Mouse (Mus musculus): ENCODE results near the gene Fgd2.
"Not testable (repeated sequence)": the region's sequence is repeated elsewhere in the genome, so short reads cannot be mapped to it uniquely, and the experiment has no call there.

The Fgd2 gene

GRCm38 (mm10) chr17:29365105-29365621 lies 4.4 kb downstream of the Fgd2 start:
- DNase-seq, result peak; percentile 70 to 77

DNA sequence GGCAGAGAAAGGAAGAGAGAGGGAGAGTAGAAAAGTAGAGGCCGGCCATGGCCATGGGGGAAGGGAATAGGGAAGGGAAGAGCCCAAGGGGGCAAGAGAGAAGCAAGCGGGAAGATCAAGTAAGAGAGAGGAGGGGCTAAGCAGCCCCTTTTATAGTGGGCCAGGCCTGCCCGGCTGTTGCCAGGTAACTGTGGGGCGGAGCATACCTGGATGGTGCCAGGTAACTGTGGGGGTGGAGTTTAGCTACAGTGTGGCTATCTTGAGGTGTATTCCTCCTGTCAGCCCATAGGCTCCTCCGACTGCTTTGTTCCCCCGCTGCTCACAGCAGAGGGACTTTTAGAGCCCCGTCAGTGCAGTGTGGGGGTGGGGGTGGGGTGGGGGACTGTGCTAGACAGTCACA lies 8.0 kb downstream of the Fgd2 start:
- DNase-seq, result no peak

DNA sequence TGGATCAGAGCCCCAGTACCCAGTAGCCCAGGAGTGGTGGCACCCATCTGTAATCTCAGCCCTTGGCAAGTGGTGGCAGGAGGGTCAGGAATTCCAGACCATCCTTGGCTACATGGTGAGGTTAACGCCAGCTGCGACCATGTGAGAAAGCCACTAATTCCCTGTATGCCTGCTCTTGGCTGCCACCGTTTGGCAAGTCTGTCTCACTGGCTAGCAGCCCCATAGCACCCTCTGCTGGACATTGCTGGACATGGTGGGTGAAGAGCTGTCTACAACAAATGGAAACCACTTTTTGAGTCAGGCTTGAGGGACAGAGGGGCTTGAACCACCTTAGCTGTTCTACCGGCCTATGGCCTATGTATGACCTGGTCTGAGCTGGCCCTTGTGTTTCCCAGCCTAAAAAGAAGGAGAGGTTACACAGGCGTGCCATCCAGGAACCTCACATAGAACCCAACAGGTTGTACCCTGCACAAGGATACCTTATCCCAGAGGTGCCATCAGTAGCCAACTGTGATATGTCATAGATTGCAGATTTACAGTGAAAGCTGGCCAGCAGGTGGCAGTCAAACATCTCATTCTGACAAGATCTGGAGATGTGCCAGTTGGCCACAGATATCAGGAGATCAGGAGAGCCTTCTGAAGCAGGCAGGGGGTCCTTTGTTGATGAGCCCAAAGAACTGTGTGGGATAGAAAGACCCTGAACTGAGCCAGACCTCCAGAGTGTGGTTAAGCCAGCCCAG lies 10.4 kb downstream of the Fgd2 start:
- DNase-seq, result peak; percentile 98 to 99

- no peak for DNase-seq
Observed at GRCm38 (mm10) chr17:29375871-29376270, 15.2 kb downstream of the Fgd2 start.

DNA sequence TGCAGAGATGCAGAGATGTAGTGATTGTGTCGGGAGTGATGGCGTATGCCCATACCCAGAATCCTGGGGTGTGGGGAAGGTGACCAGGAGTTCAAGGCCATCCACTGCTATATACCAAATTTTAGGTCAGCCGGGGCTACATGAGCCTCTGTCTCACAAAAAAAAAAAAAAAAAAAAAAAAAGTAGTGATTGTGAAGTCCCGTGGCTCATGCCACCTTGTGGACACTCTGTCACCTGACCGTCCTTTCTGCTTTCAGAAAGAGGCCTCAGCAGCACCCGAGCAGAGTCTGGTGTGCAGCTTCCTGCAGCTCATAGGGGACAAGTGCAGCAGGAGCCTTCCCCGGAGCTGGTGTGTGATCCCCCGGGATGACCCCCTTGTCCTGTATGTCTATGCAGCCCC lies 17.3 kb downstream of the Fgd2 start:
- DNase-seq, result no peak

DNA sequence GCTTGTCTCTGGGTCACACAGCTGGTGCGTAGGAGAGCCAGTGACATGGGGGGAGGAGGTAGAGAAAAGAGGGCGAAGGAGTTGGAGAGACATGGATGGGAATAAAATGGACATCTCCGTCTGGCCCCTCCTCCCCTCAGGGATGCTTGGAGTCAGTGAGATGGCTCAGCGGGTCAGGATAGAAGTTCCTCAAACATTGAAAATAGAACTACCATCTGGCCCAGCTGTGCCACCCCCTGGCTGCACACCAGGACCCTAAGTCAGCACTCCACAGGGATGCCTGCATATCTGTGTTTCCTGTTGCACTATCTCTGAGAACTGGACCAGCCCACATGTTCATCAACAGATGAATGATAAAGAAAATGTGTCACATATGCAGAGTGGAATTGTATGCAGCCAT lies 19.5 kb downstream of the Fgd2 start:
- DNase-seq, result no peak

GRCm38 (mm10) chr17:29381472-29381871 lies 20.8 kb downstream of the Fgd2 start:
- DNase-seq, result peak; percentile 83 to 85

DNA sequence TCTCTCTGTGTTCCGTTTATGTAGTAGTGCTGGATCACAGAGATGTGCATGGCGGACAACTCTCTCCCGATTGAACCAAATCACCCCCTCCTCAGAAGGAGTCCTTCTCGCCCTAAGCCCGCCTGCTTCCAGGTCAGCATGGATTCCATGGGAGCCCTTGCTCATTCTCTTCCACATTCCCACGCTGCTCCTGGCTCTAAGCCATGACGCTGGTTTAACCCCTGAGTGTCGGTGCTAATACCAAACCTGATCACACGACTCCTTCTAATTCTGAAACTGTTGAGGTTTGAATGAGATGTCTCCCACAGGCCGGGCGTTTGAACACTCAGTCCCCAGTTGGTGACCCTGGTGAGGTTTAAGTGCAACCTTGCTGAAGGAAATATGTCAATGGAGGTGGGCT lies 21.7 kb downstream of the Fgd2 start:
- peak; percentile 43 to 55 for DNase-seq

DNA sequence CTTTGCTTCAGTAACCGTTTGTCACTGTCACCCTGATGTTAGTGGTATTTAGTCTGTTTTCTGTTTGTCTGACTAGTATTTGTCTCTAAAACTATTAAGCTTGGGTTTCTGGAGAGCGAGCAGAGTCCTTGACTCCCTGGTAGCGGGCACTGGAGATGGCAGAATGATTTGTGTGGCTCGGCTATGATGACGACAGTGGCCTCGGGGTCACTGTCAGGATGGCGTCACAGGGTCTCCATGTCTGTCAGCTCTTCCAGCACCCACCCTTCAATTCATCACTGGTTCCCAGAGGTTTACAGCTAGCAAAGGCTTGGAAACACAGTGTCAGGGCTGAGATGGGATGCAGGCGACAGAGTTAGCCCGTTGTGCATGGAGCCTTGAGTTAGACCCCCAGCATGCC lies 23.2 kb downstream of the Fgd2 start:
- DNase-seq, result no peak

DNA sequence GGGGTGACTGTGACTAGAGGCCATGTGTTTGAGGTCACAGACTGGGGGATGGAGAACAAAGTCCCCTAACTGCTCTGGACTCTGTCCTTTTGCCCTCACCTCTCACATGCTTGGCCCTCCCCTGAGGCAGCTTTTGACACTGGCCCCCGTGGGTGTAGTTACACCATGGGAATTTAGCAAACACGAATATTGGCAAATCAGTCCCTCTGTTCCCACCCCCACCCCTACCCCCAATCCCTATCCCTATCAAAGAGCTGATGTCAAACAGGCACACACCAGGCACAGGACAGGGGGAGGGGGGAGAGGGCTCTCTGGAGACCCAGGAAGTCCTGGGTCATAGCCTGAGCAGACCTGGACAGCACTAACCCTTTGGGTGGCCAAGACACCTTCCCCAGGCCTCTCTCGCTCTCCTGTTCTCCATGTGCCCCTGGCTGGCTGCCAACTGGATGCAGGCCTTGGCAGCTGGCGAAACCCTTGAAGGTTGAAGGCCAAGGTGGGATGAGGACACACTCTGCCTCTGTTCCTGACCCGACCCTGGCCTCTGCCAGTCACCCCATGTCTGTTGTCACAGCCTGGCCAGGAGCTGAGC lies 24.2 kb downstream of the Fgd2 start:
- peak; percentile 50 to 63 for DNase-seq

GRCm38 (mm10) chr17:29385746-29386145 lies 25.0 kb downstream of the Fgd2 start:
- DNase-seq, result no peak

- DNase-seq, result peak; percentile 76 to 81
Observed at GRCm38 (mm10) chr17:29388978-29389377, 28.3 kb downstream of the Fgd2 start.

DNA sequence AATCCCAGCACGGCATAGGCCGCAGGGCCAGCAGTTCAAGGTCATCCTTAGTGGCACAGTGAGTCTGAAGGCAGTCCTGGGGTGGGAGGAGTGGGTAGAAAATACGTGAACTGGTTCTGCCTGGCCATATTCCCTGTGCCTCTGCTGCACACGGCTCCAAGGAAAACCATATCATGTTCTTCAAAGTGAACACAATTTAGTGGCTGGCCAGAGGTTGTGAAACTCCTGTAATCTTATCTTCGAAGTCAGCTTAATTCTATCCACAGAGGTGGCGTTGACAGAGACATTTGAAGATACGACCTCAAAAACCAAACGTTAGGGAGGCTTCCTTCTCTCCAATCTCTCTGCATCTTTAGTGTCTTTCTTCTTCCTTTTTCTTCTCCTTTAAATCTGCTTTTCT lies 30.6 kb downstream of the Fgd2 start:
- no peak for DNase-seq

DNA sequence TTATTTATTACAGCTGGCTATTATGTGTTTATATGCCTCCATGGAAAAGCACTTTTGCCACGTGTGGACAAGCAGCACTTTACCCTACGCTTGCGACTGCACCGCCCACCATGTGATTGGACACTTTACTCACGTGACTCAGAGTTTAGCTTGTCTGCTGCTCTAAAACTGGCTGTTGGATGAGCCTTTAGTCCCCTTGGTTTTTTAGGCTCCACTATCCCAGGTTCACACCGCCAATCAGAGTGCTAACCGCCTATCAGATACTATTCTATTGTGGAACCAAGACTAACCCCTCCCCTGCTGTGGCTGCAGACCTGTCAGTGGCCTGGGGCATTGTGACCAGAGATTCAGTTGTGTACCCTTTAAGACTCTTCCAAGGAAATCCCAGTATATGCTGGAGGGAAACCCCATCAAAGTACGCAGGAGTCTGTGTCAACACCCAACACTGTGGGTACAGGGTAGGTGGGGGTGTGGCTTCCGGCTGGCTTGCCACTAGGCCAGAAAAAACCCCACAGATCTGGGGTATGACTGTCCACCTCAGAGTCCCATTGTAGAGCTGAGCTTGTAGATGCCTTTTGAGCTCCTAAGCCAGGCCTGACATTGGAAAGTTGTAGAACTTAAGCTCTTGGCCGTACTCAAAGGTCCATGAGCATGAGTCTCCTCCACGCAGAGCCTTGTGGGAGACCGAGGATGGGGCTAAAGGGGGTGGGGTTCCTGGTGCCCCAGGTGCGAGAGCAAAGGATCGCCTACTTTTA lies 32.8 kb downstream of the Fgd2 start:
- DNase-seq, result no peak

- DNase-seq, result no peak
Observed at GRCm38 (mm10) chr17:29394106-29394760, 33.5 kb downstream of the Fgd2 start.

DNA sequence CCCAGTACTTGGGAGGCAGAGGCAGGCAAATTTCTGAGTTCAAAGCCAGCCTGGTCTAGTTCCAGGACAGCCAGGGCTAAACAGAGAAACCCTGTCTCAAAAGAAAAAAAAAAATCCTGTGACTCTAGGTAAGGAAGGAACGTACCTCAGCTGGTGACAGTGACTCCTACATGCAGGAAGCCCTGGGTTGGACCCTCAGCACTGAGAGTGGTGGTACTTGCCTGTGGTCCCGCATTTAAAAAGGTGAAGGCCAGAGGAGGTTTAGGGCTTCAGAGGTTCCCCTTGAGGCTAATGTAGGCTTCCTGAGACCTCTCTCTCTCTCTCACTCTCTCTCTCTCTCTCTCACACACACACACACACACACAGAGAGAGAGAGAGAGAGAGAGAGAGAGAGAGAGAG lies 34.0 kb downstream of the Fgd2 start:
- DNase-seq, result not testable (repeated sequence)

DNA sequence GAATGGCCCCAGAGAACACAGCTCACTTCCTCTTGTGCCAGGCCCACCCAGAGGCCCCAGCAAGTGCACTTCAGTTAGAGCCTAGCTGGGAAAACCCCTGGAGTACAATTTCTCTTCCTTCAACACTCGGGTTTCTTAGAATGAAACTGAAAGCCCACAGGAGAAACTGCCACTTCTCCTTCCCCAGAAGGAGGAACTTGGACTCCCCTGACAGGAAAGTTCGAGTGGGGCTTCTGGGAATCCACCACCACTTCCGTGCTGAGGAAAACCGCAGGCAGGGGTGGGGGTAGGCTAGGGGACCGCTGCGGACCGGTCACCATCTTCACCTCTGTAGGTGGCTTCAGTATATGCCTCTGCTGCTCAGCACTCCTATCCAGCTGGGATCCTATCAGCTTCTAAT lies 34.7 kb downstream of the Fgd2 start:
- DNase-seq, result no peak

- no peak for DNase-seq
Observed at GRCm38 (mm10) chr17:29396056-29396799, 35.5 kb downstream of the Fgd2 start.

- peak; percentile 92 to 93 for DNase-seq
Observed at GRCm38 (mm10) chr17:29396821-29397242, 36.1 kb downstream of the Fgd2 start.

- DNase-seq, result peak; percentile 82 to 90
Observed at GRCm38 (mm10) chr17:29397480-29398433, 37.0 kb downstream of the Fgd2 start.

DNA sequence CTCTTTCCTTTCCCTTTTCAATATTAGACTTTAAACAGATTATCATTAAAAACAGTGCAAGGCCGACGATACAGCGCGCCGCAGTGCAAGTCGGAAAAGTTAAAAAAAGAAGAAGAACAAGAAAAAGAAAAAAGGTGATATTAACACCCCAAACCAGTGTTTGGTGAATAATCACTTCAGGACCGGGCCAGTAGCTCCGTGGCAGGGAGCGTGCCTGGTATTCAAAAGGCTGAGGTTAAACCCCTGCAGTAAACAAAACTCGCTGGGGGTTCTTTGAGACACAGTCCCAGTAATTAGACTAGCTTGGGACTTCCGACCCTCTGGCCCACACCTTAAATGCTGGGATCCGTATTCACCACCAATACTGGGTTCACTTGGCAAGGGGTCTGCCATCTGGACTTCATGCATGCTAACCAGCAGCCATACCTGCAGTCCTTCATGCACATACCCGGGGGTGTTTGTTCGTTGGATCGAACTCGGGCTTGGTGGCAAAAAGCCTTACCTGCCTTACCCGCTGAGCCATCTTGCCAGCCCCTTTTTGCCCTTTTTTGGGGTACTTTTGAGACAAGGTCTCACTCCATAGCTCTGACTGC lies 37.8 kb downstream of the Fgd2 start:
- DNase-seq, result no peak

Measured in cerebellum, postnatal 10 days (tissue).